Mouse (Mus musculus) stomach, postnatal 0 days (tissue): ENCODE results near the gene Dclk3. TPM values are rescaled to one million over a fixed set of nuclear protein-coding genes. Genes with fewer than 3 reads are reported as not detected.

Experiments used
- ATAC-seq: fragments of 200-750 bp; cut with Nextera tagmentation; 2 replicates; pipeline ENCODE4 v1.8.0; 2017; ENCODE audit not compliant: low FRiP score, low TSS enrichment
- DNase-seq: peaks from one replicate; pipeline ENCODE4 v3.0.0-alpha.2; 2016; ENCODE audit warnings: low spot score
- H3K27ac ChIP-seq: fragments of 300-500 bp; sonication (generic); replicated peaks from 2 replicates; pipeline ENCODE4 v1.5.1; 2014; ENCODE audit warnings: mild to moderate bottlenecking, control low read depth
- H3K27me3 ChIP-seq: fragments of 300-500 bp; sonication (generic); 2 replicates; pipeline ENCODE4 v1.6.1; 2014; ENCODE audit warnings: low read length; ENCODE audit not compliant: control insufficient read depth, insufficient read depth
- H3K36me3 ChIP-seq: fragments of 300-500 bp; sonication (generic); 2 replicates; pipeline ENCODE4 v1.6.1; 2014; ENCODE audit warnings: low read length, mixed read lengths; ENCODE audit not compliant: control insufficient read depth, insufficient read depth
- H3K4me1 ChIP-seq: fragments of 300-500 bp; sonication (generic); replicated peaks from 2 replicates; pipeline ENCODE4 v1.6.1; 2014; ENCODE audit warnings: antibody characterized with exemption; ENCODE audit not compliant: control insufficient read depth, insufficient read depth
- H3K4me2 ChIP-seq: fragments of 300-500 bp; sonication (generic); replicated peaks from 2 replicates; pipeline ENCODE4 v1.6.1; 2014; ENCODE audit warnings: low read depth, mild to moderate bottlenecking, control low read depth, moderate library complexity
- H3K4me3 ChIP-seq: fragments of 300-500 bp; sonication (generic); 2 replicates; pipeline ENCODE4 v1.5.1; 2014; ENCODE audit warnings: low read depth, low read length, control low read depth
- H3K9ac ChIP-seq: fragments of 300-500 bp; sonication (generic); 2 replicates; pipeline ENCODE4 v1.6.1; 2014; ENCODE audit warnings: mild to moderate bottlenecking, low read length, control low read depth, mixed read lengths
- H3K9me3 ChIP-seq: fragments of 300-500 bp; sonication (generic); 2 replicates; pipeline ENCODE4 v1.6.1; 2016; ENCODE audit warnings: low read length; ENCODE audit not compliant: control insufficient read depth
- CTCF ChIP-seq: IDR thresholded peaks from 2 replicates; pipeline ENCODE4 v1.5.1; 2016; ENCODE audit warnings: antibody characterized with exemption, low read depth, mild to moderate bottlenecking, moderate library complexity
- EP300 ChIP-seq: optimal IDR thresholded peaks from 2 replicates; pipeline ENCODE3; 2016; ENCODE audit warnings: antibody characterized with exemption
- WGBS: fragments of 180-500 bp; shearing (Covaris S2); extraction: QIAGEN DNeasy Blood & Tissue Kit; methylation state at CpG from one replicate; pipeline ENCODE4 v1.1.7; 2014; 5-methylcytosine and 5-hydroxymethylcytosine counted together
- polyA plus RNA-seq: library from polyadenylated mRNA; unstranded; fragments of >200 nt; fragmentation: Nextera tagmentation; extraction: Ambion mirVana; gene quantifications from 2 replicates; pipeline ENCODE4 v1.2.1, GENCODE M21; 2015

The Dclk3 gene
- polyA plus RNA-seq, 1 experiment from 2014 or later, result 0.44 TPM

DNA sequence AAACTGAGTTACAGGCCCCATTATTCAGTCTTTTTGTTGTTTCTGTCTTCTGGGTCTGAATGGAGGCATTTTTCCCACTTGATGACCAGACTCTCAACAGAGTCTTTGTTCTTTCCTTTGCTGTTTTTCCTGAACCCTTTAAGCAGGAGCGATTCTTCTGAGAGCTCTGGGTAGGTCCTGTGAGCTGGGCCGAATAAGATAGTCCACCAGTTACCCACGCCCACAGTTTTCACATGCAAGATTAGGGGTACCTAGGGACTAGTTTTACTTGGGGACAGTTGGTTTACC lies 35.5 kb downstream of the Dclk3 start:
- Histone ChIP-seq H3K9me3 (no peaks in the 10 kb centered on the region), H3K36me3 (no peaks in the 10 kb centered on the region), H3K27ac (no peak overlapping the region), H3K27me3 (no peaks in the 10 kb centered on the region), H3K4me1 (no peaks in the 10 kb centered on the region), H3K9ac (no peak overlapping the region), H3K4me2 (no peak overlapping the region), H3K4me3 (no peak overlapping the region)
- 81% methylated on average over 3 of the region's 3 CpGs for WGBS
- ATAC-seq, result no peak
- TF ChIP-seq CTCF, result no peak
- TF ChIP-seq EP300, result no peak
- DNase-seq, result no peak

DNA sequence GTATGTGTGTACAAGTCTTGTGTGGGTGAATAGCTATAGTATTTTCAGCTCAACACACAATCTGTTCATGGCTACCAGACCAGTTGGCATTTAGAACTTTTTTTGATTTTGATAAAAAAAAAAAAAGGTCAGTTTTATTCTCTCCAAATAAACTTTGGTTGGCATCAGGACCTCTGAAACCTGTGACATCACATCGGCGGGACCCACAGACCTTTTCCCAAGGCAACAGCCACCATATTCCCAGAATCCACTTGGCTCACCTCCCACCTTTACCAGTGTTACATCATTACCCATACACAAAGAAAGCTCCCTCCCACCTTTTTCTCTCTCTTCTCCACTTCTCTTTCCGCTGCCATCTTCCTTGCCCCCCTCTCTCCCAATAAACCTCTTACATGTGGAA lies 36.4 kb downstream of the Dclk3 start:
- WGBS, result 89% methylated on average over 3 of the region's 3 CpGs
- no peak overlapping the region for H3K4me2 ChIP-seq
- TF ChIP-seq EP300 (no peak), CTCF (no peak)
- H3K4me1 ChIP-seq, result no peaks in the 10 kb centered on the region
- no peak overlapping the region for H3K4me3 ChIP-seq
- no peaks in the 10 kb centered on the region for H3K9me3 ChIP-seq
- ATAC-seq (no peak), DNase-seq (no peak)
- no peak overlapping the region for H3K27ac ChIP-seq
- no peaks in the 10 kb centered on the region for H3K27me3 ChIP-seq
- H3K36me3 ChIP-seq, result no peaks in the 10 kb centered on the region
- H3K9ac ChIP-seq, result no peak overlapping the region

DNA sequence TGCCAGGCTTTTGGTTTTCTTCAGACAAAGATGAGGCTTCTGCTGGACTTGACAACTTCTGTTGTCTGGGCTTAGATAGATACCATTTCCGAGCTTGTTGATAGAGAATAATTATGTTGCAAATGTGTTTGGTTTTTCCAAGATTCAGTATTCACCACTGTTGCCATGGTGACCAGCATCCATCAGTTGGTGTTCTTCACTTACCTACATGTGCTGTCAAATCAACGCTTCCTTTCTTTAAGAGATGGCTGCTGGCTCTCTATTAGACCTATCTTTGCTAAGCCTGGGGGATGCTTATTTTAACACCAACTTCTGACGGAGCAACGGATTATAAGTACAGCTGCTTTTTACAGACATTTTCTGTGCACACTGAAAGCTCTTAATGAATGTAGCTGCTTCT lies 37.1 kb downstream of the Dclk3 start:
- TF ChIP-seq CTCF (no peak), EP300 (no peak)
- ATAC-seq, result no peak

DNA sequence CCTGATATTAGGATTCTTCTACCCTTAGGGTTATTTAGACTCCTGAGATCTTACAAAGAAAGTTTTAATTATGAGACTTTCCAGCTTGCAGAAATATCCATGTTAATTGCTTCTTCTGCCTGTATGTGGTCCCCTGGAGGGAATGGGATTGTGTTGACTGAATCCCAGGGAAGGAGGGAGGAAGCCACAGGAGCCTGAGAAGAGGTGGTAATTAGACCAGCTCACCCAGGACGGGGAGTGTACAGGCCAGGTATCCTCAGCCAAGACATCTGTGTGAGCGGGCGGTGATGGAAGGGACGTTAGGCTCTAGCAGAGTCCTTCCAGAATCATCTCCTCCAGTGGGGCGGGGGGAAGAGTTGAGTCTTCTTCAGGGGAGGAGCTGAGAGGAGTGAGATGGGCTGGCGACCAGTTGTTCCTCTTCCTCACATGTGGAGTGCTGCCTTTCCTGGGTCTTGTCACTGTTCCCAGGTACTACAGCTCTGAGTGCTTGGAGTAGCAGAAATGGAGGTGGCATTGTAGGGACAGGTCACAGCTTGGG lies 37.7 kb downstream of the Dclk3 start:
- H3K36me3 ChIP-seq, result no peaks in the 10 kb centered on the region
- no peak overlapping the region for H3K4me3 ChIP-seq
- H3K27ac ChIP-seq, result no peak overlapping the region
- ATAC-seq (no peak), DNase-seq (no peak)
- no peak for TF ChIP-seq CTCF
- TF ChIP-seq EP300, result no peak
- H3K27me3 ChIP-seq, result no peaks in the 10 kb centered on the region
- H3K4me1 ChIP-seq, result no peaks in the 10 kb centered on the region
- 82% methylated on average over 6 of the region's 6 CpGs for WGBS
- no peak overlapping the region for H3K9ac ChIP-seq
- H3K9me3 ChIP-seq, result no peaks in the 10 kb centered on the region
- no peak overlapping the region for H3K4me2 ChIP-seq

More for the DNA sequence above, 37.1 kb downstream of the Dclk3 start:
- H3K9ac ChIP-seq, result no peak overlapping the region
- no peaks in the 10 kb centered on the region for H3K27me3 ChIP-seq
- H3K27ac ChIP-seq, result no peak overlapping the region
- no peak for DNase-seq
- no peak overlapping the region for H3K4me3 ChIP-seq
- no peaks in the 10 kb centered on the region for H3K4me1 ChIP-seq
- no peaks in the 10 kb centered on the region for H3K36me3 ChIP-seq
- no peak overlapping the region for H3K4me2 ChIP-seq
- WGBS, result 79% methylated on average over 4 of the region's 4 CpGs
- H3K9me3 ChIP-seq, result no peaks in the 10 kb centered on the region

DNA sequence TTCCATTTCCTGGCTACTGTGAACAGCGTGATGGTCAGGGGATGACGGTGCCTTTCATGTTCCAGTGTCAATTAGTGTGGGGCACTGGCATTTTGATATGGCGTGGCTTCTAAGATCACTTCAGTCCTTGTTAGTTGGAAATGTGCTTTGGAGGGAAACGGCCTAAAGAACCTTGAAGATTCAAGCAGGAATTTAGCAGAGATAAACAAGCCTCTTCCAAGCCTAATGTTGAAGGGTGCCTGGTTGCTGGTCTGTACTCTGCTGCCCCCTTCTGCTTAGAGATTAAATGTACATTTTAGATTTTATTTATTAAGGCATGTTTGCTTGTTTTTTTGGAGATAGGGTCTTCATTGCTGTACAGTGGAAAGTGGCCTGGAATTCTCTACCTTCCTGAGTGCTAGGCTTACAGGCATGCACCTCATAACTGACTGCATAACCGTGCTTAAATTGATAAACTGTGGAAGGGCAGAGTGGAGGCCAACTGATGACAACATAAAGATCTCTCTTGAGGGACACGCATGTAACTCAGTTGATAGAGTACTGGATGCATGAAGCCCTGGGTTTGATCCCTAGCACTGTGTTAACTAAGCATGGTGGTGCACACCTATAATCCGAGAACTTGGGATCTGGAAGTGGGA lies 40.1 kb downstream of the Dclk3 start:
- H3K4me2 ChIP-seq, result no peak overlapping the region
- H3K36me3 ChIP-seq, result no peaks in the 10 kb centered on the region
- no peaks in the 10 kb centered on the region for H3K27me3 ChIP-seq
- H3K9me3 ChIP-seq, result no peaks in the 10 kb centered on the region
- H3K4me3 ChIP-seq, result no peak overlapping the region
- no peak overlapping the region for H3K9ac ChIP-seq
- WGBS, result 66% methylated on average over 7 of the region's 7 CpGs
- TF ChIP-seq EP300 (no peak), CTCF (peak; percentile 86)
- no peak for DNase-seq
- no peaks in the 10 kb centered on the region for H3K4me1 ChIP-seq
- no peak for ATAC-seq
- H3K27ac ChIP-seq, result no peak overlapping the region

DNA sequence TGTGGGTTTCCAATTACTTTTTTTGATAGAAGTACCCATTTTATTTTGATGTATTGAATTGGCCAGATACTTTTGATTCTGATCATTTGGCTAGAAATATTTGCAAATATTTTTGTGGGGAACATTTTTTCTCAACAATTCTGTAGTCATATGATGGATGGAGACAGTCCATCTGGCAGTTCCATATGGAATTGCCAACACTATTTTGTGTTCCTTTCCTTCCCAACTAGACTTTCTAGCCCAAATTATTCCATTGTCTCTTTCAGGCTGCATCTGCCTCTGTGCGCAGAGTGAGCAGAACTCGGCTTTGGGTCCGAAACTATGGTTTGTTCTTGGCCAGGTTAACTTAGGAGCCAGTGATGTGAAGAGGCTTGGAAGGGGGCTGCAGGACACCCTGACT lies 42.1 kb downstream of the Dclk3 start:
- WGBS, result 94% methylated on average over 3 of the region's 3 CpGs
- TF ChIP-seq EP300 (no peak), CTCF (no peak)
- Histone ChIP-seq H3K4me3 (no peak overlapping the region), H3K4me1 (no peaks in the 10 kb centered on the region), H3K4me2 (no peak overlapping the region), H3K27me3 (no peaks in the 10 kb centered on the region), H3K9ac (no peak overlapping the region), H3K27ac (no peak overlapping the region), H3K9me3 (no peaks in the 10 kb centered on the region), H3K36me3 (no peaks in the 10 kb centered on the region)
- DNase-seq (no peak), ATAC-seq (no peak)
